Mouse (Mus musculus): ENCODE results near the gene Pdp2.
A peak's percentile ranks its signal among the peaks of the same experiment; 100 is the strongest.

Gene Pdp2

GRCm38 (mm10) chr8:104597656-104598055, 6.4 kb downstream of the Pdp2 start:
- no peak for DNase-seq (ENCODE audit: low spot score)

GRCm38 (mm10) chr8:104598496-104598895, 7.2 kb downstream of the Pdp2 start:
- no peak for DNase-seq (ENCODE audit: low spot score)

- DNase-seq (ENCODE audit: low spot score), result no peak
Observed at GRCm38 (mm10) chr8:104601386-104601785, 10.1 kb downstream of the Pdp2 start.

DNA sequence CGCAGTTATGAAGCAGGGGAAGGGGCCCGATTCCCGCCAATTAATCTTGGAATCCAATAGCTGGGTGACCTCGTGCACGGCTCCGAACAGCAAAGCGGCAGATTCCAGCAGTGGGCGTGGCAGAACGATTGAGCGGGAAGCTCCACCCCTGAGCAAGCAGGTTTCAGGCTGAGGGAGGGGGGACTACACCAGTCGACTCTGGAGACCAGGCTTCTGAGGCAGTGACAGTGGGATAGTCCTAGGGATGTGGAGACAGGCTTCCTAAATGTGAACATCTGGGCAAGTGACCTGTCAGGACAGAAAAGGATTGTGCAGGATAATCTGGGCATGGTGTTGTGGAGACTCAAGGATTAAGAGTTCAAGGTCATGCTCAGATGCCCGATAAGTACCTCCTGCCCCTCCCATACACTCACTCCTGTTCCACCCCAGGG, 10.7 kb downstream of the Pdp2 start:
- DNase-seq (ENCODE audit: low spot score), result no peak

DNA sequence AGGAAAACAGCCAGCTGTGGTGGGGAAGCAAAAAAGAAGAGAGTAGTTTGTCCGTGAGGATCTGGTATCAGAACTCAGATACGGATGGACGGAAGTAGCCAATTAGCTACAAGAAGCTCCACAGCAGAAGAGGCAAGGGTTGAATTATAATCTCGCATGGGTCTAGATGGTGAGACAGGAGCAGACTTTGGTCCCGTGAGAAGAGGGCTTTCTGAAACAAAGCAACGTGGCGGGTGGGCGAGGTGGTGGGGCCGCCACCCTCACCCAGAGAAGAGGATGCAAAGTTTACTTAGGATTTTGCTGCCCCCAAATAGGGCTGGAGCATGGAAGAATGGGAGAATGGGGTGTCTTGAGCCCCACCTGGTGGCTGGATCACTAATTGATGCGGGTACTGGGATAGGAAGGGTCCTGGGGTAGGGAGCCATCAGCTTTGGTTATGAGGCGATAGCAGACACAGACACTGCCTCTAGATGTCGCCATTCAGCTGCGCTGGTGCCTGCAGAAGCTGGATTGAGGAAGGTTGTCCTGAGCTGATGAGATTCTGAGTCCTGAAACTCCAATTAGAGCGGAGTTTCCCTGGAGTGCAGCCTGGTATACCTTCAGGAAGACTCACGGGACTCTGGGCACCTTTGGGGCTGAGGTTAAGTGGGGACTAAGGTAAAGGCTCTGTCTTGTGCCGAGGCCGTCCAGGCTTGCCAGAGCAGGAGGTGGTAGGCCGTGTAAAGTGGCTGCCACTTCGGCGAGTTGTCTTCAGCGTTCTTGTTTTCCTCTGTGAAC, 11.4 kb downstream of the Pdp2 start:
- peak; percentile 62 for DNase-seq (ENCODE audit: low spot score)

GRCm38 (mm10) chr8:104603245-104603593, 12.0 kb downstream of the Pdp2 start:
- no peak for DNase-seq (ENCODE audit: low spot score)

GRCm38 (mm10) chr8:104606329-104606728, 15.1 kb downstream of the Pdp2 start:
- DNase-seq (ENCODE audit: low spot score), result no peak

DNA sequence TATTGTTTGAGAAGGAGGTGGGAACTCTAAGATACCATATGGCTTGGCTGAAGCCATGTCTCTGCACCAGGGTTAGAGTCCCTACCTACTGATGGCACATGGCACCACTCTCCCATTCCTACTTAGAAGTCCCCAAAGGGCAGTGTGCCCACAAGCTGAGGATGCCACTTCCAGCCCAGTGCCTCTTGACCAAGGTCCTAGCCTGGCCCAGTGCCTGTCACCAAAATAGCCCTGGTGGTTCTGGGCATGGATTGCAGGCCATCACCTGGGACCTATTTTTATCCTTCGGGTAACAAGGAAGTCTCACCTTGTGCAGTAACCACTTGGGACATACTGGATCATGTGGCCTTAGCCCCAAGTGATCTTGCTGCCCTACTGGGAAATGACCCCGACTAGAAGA, 16.7 kb downstream of the Pdp2 start:
- no peak for DNase-seq (ENCODE audit: low spot score)

GRCm38 (mm10) chr8:104609222-104609621, 18.0 kb downstream of the Pdp2 start:
- no peak for DNase-seq (ENCODE audit: low spot score)

GRCm38 (mm10) chr8:104610185-104610766, 19.0 kb downstream of the Pdp2 start:
- DNase-seq (ENCODE audit: low spot score), result no peak

GRCm38 (mm10) chr8:104611613-104612012, 20.4 kb downstream of the Pdp2 start:
- DNase-seq (ENCODE audit: low spot score), result no peak

- no peak for DNase-seq (ENCODE audit: low spot score)
Observed at GRCm38 (mm10) chr8:104613119-104613518, 21.9 kb downstream of the Pdp2 start.

DNA sequence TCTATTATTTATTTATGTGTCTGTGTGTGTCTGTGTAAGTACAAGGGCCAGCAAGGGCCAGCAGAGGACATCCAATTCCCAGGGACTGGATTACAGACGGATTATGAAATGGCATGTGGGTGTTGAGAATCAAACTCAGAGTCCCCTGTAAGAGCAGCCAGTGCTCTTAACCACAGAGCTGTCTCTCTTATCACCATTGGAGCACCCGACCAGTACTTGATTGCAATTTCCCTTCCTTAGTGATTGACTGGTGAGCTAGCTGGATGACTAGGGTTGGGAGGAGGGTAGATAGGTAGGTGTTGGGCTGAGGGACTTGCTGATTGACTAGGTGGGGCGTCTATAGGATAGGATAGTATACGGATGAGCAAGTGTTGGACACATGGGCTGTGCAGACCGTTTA, 29.5 kb downstream of the Pdp2 start:
- DNase-seq (ENCODE audit: low spot score), result no peak

GRCm38 (mm10) chr8:104624161-104624560, 32.9 kb downstream of the Pdp2 start, which contains the start of gene Cdh16:
Gene Cdh16 (minus strand): TSS chr8:104624396.
- no peak for DNase-seq (ENCODE audit: low spot score)

DNA sequence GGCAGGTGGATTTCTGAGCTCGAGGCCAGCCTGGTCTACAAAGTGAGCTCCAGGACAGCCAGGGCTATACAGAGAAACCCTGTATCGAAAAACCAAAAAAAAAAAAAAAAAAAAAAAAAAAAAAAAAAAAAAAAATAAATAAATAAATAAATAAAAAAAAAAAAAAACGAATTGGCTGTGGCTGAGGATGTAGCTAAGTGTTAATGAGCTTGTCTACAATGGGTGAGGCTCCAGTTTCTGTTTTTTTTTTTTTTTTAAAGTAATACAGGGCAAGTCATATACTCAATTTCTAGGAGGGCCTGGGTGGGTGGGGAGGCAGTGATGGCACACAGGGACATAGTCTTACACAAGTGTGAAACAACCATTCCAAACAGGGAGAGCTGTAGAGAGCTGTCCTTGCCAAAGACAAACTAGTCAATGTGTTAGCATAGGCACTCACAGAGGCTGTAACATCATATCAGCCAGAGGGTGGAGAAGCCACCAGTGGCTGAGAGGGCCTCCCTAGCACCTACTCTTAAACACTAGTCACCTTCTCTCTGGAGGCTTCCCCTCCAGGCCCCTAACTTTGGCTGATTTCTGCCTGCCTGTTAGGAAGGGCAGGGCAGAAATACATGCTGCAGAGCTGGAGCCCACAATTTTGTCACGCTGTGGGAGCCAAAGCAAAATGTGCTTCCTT, 36.0 kb downstream of the Pdp2 start:
- DNase-seq (ENCODE audit: low spot score), result no peak

- DNase-seq (ENCODE audit: low spot score), result no peak
Observed at GRCm38 (mm10) chr8:104628402-104628801, 37.2 kb downstream of the Pdp2 start.

DNA sequence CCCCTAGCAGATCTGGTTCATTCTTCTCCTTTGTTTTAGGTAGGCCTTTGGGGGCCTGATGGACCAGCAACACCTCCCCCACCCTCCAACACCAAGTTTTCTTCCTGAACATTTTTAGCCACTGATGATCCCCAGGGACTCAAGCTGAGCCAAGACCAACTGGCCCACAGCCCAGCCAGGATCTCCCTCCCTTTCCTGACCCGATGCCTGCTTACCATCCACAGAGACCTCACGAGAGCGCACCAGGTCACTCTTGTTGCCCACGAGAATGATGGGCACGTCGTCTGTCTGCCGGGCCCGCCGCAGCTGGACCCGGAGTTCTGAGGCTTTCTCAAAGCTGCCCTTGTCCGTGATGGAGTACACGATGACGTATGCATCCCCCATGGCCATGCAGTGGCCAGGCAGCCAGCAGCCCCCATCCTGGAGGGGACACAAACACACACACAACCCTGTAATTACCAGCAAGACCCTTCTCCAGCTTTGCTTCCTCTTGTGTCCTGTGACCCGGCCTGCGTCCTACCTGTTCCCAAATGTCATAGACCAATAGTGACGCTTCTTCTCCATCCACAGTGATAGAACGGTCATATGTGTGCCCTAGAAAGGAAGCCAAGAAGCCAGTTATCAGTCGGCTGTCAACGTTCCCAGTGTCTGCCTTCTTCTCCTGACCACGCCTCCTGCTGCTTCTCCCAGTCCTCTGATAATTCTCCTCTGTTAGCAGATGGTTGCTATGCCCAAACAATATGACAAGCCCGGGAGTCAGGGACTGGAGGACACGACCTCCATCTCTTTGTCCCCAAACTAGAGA, 38.3 kb downstream of the Pdp2 start:
- DNase-seq (ENCODE audit: low spot score), result no peak

GRCm38 (mm10) chr8:104630111-104630479, 38.8 kb downstream of the Pdp2 start:
- DNase-seq (ENCODE audit: low spot score), result no peak

DNA sequence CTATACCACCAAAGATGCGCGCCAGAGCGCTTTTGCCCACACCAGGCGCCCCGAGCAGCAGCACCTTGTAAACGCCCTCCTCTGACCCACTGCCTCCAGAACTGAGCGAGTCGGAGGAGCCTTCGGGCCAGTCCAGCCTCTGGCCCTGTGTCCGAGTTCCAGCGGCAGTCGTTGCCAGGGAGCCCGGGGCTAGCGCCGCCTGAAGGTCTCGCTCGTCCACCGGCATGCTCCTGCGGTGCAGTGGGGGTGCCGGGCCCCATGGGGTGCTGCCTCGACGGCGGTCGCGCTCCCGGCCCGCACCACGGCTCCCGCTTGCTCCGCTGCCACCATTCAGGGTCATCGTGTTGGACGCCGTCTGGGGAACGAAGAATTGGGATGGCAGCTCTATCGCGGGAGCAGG, 39.3 kb downstream of the Pdp2 start:
- peak; percentile 10 for DNase-seq (ENCODE audit: low spot score)

- DNase-seq (ENCODE audit: low spot score), result peak; percentile 22
Observed at GRCm38 (mm10) chr8:104630981-104631663, 39.9 kb downstream of the Pdp2 start, which contains the start of gene Rrad. Gene Rrad (minus strand): TSS chr8:104631327.

DNA sequence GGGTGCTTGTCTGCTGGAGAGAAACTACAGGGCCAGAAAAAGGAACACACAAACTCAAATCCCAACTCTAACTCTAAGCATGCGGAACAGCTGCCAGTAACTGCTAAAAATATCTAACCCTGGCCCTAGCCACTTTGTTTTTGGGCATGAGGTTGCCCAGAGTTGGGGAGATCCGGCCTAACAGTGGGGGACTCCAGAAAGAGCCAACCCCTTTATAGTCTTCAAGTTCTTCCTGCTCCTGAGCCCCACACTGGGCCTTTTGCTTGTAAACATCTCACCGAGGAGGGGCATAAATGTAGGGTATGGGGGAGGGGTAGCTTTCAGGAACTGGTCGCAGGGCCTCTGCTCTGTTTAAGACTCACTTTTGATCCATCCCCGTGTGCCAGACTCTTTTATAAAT, 40.7 kb downstream of the Pdp2 start:
- no peak for DNase-seq (ENCODE audit: low spot score)

DNA sequence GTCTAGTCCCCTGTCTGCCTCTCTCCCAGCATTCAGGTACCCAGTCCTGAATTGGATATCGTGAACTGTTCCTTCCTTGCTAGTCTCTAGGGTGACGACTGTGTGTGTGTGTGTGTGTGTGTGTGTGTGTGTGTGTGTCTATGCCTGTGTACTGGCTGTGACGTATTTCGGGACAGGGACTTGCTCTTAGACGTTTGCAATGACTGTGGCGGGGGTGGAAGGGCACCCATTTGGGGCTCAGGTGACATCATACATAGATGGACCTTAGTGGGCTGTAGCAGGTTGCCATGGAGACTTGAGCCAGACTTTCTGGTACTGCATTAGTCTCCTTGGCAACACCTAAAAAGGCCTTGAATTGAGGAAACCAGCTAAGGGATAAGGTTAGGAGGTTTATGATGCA, 41.2 kb downstream of the Pdp2 start:
- no peak for DNase-seq (ENCODE audit: low spot score)
